Mouse (Mus musculus): ENCODE measurements around the gene Upk1a.

Gene Upk1a

GRCm38 (mm10) chr7:30612654-30613402, at the start of gene Upk1a:
Gene Upk1a, minus strand, starts transcription at chr7:30612847.
- DNase-seq (ENCODE audit: low read depth in 2 of 2, low spot score in 2 of 2) = no peak

GRCm38 (mm10) chr7:30649591-30650540, 37.2 kb upstream of the Upk1a start, which contains the start of gene Rbm42:
Gene Rbm42, minus strand, starts transcription at chr7:30650317.
- peak; percentile 94 to 95 for DNase-seq (ENCODE audit: low read depth in 2 of 2, low spot score in 2 of 2)

- no peak for DNase-seq (ENCODE audit: low read depth in 2 of 2, low spot score in 2 of 2)
These were observed 26.4 kb upstream of the Upk1a start for GRCm38 (mm10) chr7:30639083-30639482.

GRCm38 (mm10) chr7:30636395-30636794, 23.7 kb upstream of the Upk1a start:
- no peak for DNase-seq (ENCODE audit: low read depth in 2 of 2, low spot score in 2 of 2)

GRCm38 (mm10) chr7:30635752-30636151, 23.1 kb upstream of the Upk1a start, which contains the start of gene Etv2:
Gene Etv2, minus strand, starts transcription at chr7:30635852.
- DNase-seq (ENCODE audit: low read depth in 2 of 2, low spot score in 2 of 2) = no peak

- DNase-seq (ENCODE audit: low read depth in 2 of 2, low spot score in 2 of 2) = peak; percentile 38 to 56
These were observed 22.0 kb upstream of the Upk1a start for GRCm38 (mm10) chr7:30634621-30635020.

- no peak for DNase-seq (ENCODE audit: low read depth in 2 of 2, low spot score in 2 of 2)
These were observed 21.2 kb upstream of the Upk1a start for GRCm38 (mm10) chr7:30633762-30634412.

GRCm38 (mm10) chr7:30629013-30629412, 16.4 kb upstream of the Upk1a start:
- DNase-seq (ENCODE audit: low read depth in 2 of 2, low spot score in 2 of 2) = no peak

- no peak for DNase-seq (ENCODE audit: low read depth in 2 of 2, low spot score in 2 of 2)
These were observed 14.0 kb upstream of the Upk1a start for GRCm38 (mm10) chr7:30626647-30627046.

- DNase-seq (ENCODE audit: low read depth in 2 of 2, low spot score in 2 of 2) = peak; percentile 74 to 76
These were observed 13.1 kb upstream of the Upk1a start, which contains the start of gene Cox6b1 for GRCm38 (mm10) chr7:30625530-30626384. Gene Cox6b1, minus strand, starts transcription at chr7:30626151.

- DNase-seq (ENCODE audit: low read depth in 2 of 2, low spot score in 2 of 2) = peak in 1 of 2 experiments; percentile 32
These were observed 6.6 kb upstream of the Upk1a start for GRCm38 (mm10) chr7:30619202-30619601.

- DNase-seq (ENCODE audit: low read depth in 2 of 2, low spot score in 2 of 2) = no peak
These were observed 6.0 kb upstream of the Upk1a start for GRCm38 (mm10) chr7:30618658-30619057.

GRCm38 (mm10) chr7:30615049-30615760, 2.6 kb upstream of the Upk1a start:
- no peak for DNase-seq (ENCODE audit: low read depth in 2 of 2, low spot score in 2 of 2)

GRCm38 (mm10) chr7:30614454-30614853, 1.8 kb upstream of the Upk1a start:
- DNase-seq (ENCODE audit: low read depth in 2 of 2, low spot score in 2 of 2) = no peak

- DNase-seq (ENCODE audit: low read depth in 2 of 2, low spot score in 2 of 2) = peak; percentile 36 to 53
These were observed 974 bp upstream of the Upk1a start for GRCm38 (mm10) chr7:30613529-30614112.

GRCm38 (mm10) chr7:30610043-30610442, 2.6 kb downstream of the Upk1a start:
- no peak for DNase-seq (ENCODE audit: low read depth in 2 of 2, low spot score in 2 of 2)

GRCm38 (mm10) chr7:30608476-30608875, 4.2 kb downstream of the Upk1a start:
- DNase-seq (ENCODE audit: low read depth in 2 of 2, low spot score in 2 of 2) = no peak

- peak; percentile 48 to 67 for DNase-seq (ENCODE audit: low read depth in 2 of 2, low spot score in 2 of 2)
These were observed 4.8 kb downstream of the Upk1a start for GRCm38 (mm10) chr7:30607706-30608309.

GRCm38 (mm10) chr7:30604944-30605343, 7.7 kb downstream of the Upk1a start:
- DNase-seq (ENCODE audit: low read depth in 2 of 2, low spot score in 2 of 2) = no peak
